Mouse (Mus musculus) heart, postnatal 36 days (tissue): Measurements from ENCODE around the gene Gm11559. TPM values are rescaled to one million over a fixed set of nuclear protein-coding genes. Genes with fewer than 3 reads are reported as not detected.
"Not testable (repeated sequence)": the region's sequence is repeated elsewhere in the genome, so short reads cannot be mapped to it uniquely, and the experiment has no call there.

Source experiments
- DNase-seq, 2 experiments: peaks; one replicate each; pipeline ENCODE4 v3.0.0; 2021 to 2022
- intact Hi-C: fragments of 180-260 bp; cut with DNase I; formaldehyde crosslinking; loops from one replicate; pipeline ENCODE4 v1.15.1; 2025
- total RNA-seq, 2 experiments: library from RNA; stranded (reverse); gene quantifications; 2 replicates each; pipeline ENCODE4 v1.2.3; 2021

Gene Gm11559
- not detected for total RNA-seq

- DNase-seq, intact Hi-C loops: not testable (repeated sequence)
Measured at GRCm38 (mm10) chr11:99864176-99864575, at the start of gene Gm11559. Gene Gm11559, plus strand, starts transcription at chr11:99864476.

GRCm38 (mm10) chr11:99815566-99815965 lies 48.7 kb upstream of the Gm11559 start, which contains the start of gene Gm11564:
Gene Gm11564, minus strand, starts transcription at chr11:99815666.
- intact Hi-C loops, DNase-seq: not testable (repeated sequence)

GRCm38 (mm10) chr11:99837966-99838365 lies 26.3 kb upstream of the Gm11559 start, which contains the start of gene 2300003K06Rik:
Gene 2300003K06Rik, minus strand, starts transcription at chr11:99838066.
- DNase-seq: no peak
- intact Hi-C loops: no loop called here

- no peak for DNase-seq
- intact Hi-C loops: no loop called here
Measured at GRCm38 (mm10) chr11:99842185-99842584, 22.1 kb upstream of the Gm11559 start.

GRCm38 (mm10) chr11:99846746-99847145 lies 17.5 kb upstream of the Gm11559 start:
- DNase-seq: no peak
- intact Hi-C loops: no loop called here

- intact Hi-C loops: no loop called here
Measured at GRCm38 (mm10) chr11:99851508-99851907, 12.8 kb upstream of the Gm11559 start, which contains the start of gene Krtap4-16. Gene Krtap4-16, minus strand, starts transcription at chr11:99851608.

GRCm38 (mm10) chr11:99854121-99854520 lies 10.2 kb upstream of the Gm11559 start:
- DNase-seq: no peak
- intact Hi-C loops: no loop called here

More at GRCm38 (mm10) chr11:99851508-99851907, 12.8 kb upstream of the Gm11559 start, which contains the start of gene Krtap4-16:
- no peak for DNase-seq

GRCm38 (mm10) chr11:99857617-99858016 lies 6.7 kb upstream of the Gm11559 start, which contains the start of gene Gm11568:
Gene Gm11568, plus strand, starts transcription at chr11:99857917.
- no peak for DNase-seq
- intact Hi-C loops: no loop called here

- DNase-seq: no peak
- intact Hi-C loops: no loop called here
Measured at GRCm38 (mm10) chr11:99858761-99859160, 5.5 kb upstream of the Gm11559 start.

GRCm38 (mm10) chr11:99873089-99873488 lies 8.8 kb downstream of the Gm11559 start, which contains the start of gene Krtap9-1:
Gene Krtap9-1, plus strand, starts transcription at chr11:99873389.
- DNase-seq, intact Hi-C loops: not testable (repeated sequence)

GRCm38 (mm10) chr11:99878887-99879286 lies 14.6 kb downstream of the Gm11559 start, which contains the start of gene Gm11567:
Gene Gm11567, plus strand, starts transcription at chr11:99879187.
- DNase-seq, intact Hi-C loops: not testable (repeated sequence)

- DNase-seq: no peak
- intact Hi-C loops: no loop called here
Measured at GRCm38 (mm10) chr11:99907620-99908019, 43.3 kb downstream of the Gm11559 start, which contains the start of gene Krtap31-1. Gene Krtap31-1, plus strand, starts transcription at chr11:99907920.

- no peak for DNase-seq
- intact Hi-C loops: no loop called here
Measured at GRCm38 (mm10) chr11:99914451-99914850, 50.2 kb downstream of the Gm11559 start, which contains the start of gene Gm11565. Gene Gm11565, plus strand, starts transcription at chr11:99914751.

Other genes with a start within 250 kb of the Gm11559 start
- gene Krtap2-4, start 249.6 kb upstream of the Gm11559 start, total RNA-seq: not detected
- not detected for gene Gm11562, start 244.0 kb upstream of the Gm11559 start, total RNA-seq
- not detected for gene Krtap4-1, start 236.2 kb upstream of the Gm11559 start, total RNA-seq
- not detected for gene Krtap4-2, start 229.4 kb upstream of the Gm11559 start, total RNA-seq
- not detected for gene Krtap4-7, start 220.4 kb upstream of the Gm11559 start, total RNA-seq
- not detected for gene Gm11555, start 214.2 kb upstream of the Gm11559 start, total RNA-seq
- not detected for gene Gm11563, start 205.5 kb upstream of the Gm11559 start, total RNA-seq
- not detected for gene Krtap4-6, start 198.5 kb upstream of the Gm11559 start, total RNA-seq
- not detected for gene Gm14190, start 173.7 kb upstream of the Gm11559 start, total RNA-seq
- gene Gm14180, start 130.2 kb upstream of the Gm11559 start, total RNA-seq: not detected
- not detected for gene Gm11595, start 91.6 kb upstream of the Gm11559 start, total RNA-seq
- gene Krtap4-8, start 83.8 kb upstream of the Gm11559 start, total RNA-seq: not detected
- gene Krtap4-9, start 79.3 kb upstream of the Gm11559 start, total RNA-seq: not detected
- not detected for gene Gm11596, start 71.0 kb upstream of the Gm11559 start, total RNA-seq
- not detected for gene Gm11569, start 65.5 kb upstream of the Gm11559 start, total RNA-seq
- not detected for gene Gm11554, start 60.0 kb upstream of the Gm11559 start, total RNA-seq
- not detected for gene Krtap4-13, start 54.6 kb upstream of the Gm11559 start, total RNA-seq
- not detected for gene Gm11564, start 48.8 kb upstream of the Gm11559 start, total RNA-seq
- not detected for gene 2300003K06Rik, start 26.4 kb upstream of the Gm11559 start, total RNA-seq
- gene Krtap4-16, start 12.9 kb upstream of the Gm11559 start, total RNA-seq: not detected
- not detected for gene Gm11568, start 6.6 kb upstream of the Gm11559 start, total RNA-seq
- gene Krtap9-1, start 8.9 kb downstream of the Gm11559 start, total RNA-seq: not detected
- gene Gm11567, start 14.7 kb downstream of the Gm11559 start, total RNA-seq: not detected
- gene Krtap31-1, start 43.4 kb downstream of the Gm11559 start, total RNA-seq: not detected
- not detected for gene Gm11565, start 50.3 kb downstream of the Gm11559 start, total RNA-seq
- gene Krtap31-2, start 71.8 kb downstream of the Gm11559 start, total RNA-seq: not detected
- gene Krtap9-5, start 84.0 kb downstream of the Gm11559 start, total RNA-seq: not detected
- gene Krtap29-1, start 114.6 kb downstream of the Gm11559 start, total RNA-seq: not detected
- gene Krtap16-1, start 122.1 kb downstream of the Gm11559 start, total RNA-seq: not detected
- not detected for gene Krtap17-1, start 129.5 kb downstream of the Gm11559 start, total RNA-seq
- not detected for gene Krt33a, start 151.7 kb downstream of the Gm11559 start, total RNA-seq
- gene Krt33b, start 165.4 kb downstream of the Gm11559 start, total RNA-seq: not detected
- not detected for gene Krt34, start 177.1 kb downstream of the Gm11559 start, total RNA-seq
- not detected for gene Krt31, start 186.1 kb downstream of the Gm11559 start, total RNA-seq
- gene Krt32, start 223.8 kb downstream of the Gm11559 start, total RNA-seq: not detected
- not detected for gene Krt35, start 231.8 kb downstream of the Gm11559 start, total RNA-seq
- gene Krt36, start 241.2 kb downstream of the Gm11559 start, total RNA-seq: not detected